Mouse (Mus musculus): Measurements from ENCODE around the gene Tekt3. TPM values are rescaled to one million over a fixed set of nuclear protein-coding genes. Genes with fewer than 3 reads are reported as not detected.

Tekt3 gene
- polyA plus RNA-seq, 1 experiment from 2014 or later: not detected

GRCm38 (mm10) chr11:63066526-63066925, 5.1 kb downstream of the Tekt3 start:
- H3K9me3 ChIP-seq: no peaks in the 10 kb centered on the region
- H3K27ac ChIP-seq: no peak overlapping the region
- H3K4me2 ChIP-seq: no peak overlapping the region
- 83% methylated on average over 1 of the region's 1 CpGs for WGBS
- H3K4me1 ChIP-seq (replicated peaks): peaks cover 3% of the 10 kb centered on the region
- 0 out of 2 replicates have a peak, but pooled peaks cover 5% of the 10 kb centered on the region for H3K27me3 ChIP-seq
- no peak overlapping the region for H3K4me3 ChIP-seq (replicated peaks)
- ATAC-seq (ENCODE audit: insufficient number of reproducible peaks, insufficient read depth, low FRiP score, low TSS enrichment, low read depth): no peak
- H3K9ac ChIP-seq (replicated peaks): no peak overlapping the region
- no peaks in the 10 kb centered on the region for H3K36me3 ChIP-seq

- no peaks in the 10 kb centered on the region for H3K9me3 ChIP-seq
- no peaks in the 10 kb centered on the region for H3K36me3 ChIP-seq
- WGBS: 91% methylated on average over 17 of the region's 17 CpGs
- H3K9ac ChIP-seq (replicated peaks): no peak overlapping the region
- no peaks in the 10 kb centered on the region for H3K4me1 ChIP-seq (replicated peaks)
- no peak overlapping the region for H3K4me3 ChIP-seq (replicated peaks)
- no peak for ATAC-seq (ENCODE audit: insufficient number of reproducible peaks, insufficient read depth, low FRiP score, low TSS enrichment, low read depth)
- H3K4me2 ChIP-seq: no peak overlapping the region
- H3K27ac ChIP-seq: no peak overlapping the region
- H3K27me3 ChIP-seq: no peaks in the 10 kb centered on the region
These were observed 8.6 kb downstream of the Tekt3 start for GRCm38 (mm10) chr11:63070081-63070480.

GRCm38 (mm10) chr11:63084536-63084935, 23.1 kb downstream of the Tekt3 start:
- H3K4me3 ChIP-seq (replicated peaks): no peak overlapping the region
- WGBS: 84% methylated on average over 3 of the region's 3 CpGs
- no peaks in the 10 kb centered on the region for H3K36me3 ChIP-seq
- no peak overlapping the region for H3K4me2 ChIP-seq
- no peak for ATAC-seq (ENCODE audit: insufficient number of reproducible peaks, insufficient read depth, low FRiP score, low TSS enrichment, low read depth)
- H3K9ac ChIP-seq (replicated peaks): no peak overlapping the region
- H3K4me1 ChIP-seq (replicated peaks): 0 out of 2 replicates have a peak, but pooled peaks cover 4% of the 10 kb centered on the region
- peaks cover 8% of the 10 kb centered on the region; the same call in 1 of the 2 replicates for H3K9me3 ChIP-seq
- H3K27me3 ChIP-seq: no peaks in the 10 kb centered on the region
- peak overlapping the region; percentile 66; the same call in 1 of the 2 replicates for H3K27ac ChIP-seq

- H3K27me3 ChIP-seq: no peaks in the 10 kb centered on the region
- H3K4me1 ChIP-seq (replicated peaks): peaks cover 13% of the 10 kb centered on the region; the same call in 1 of the 2 replicates
- ATAC-seq (ENCODE audit: insufficient number of reproducible peaks, insufficient read depth, low FRiP score, low TSS enrichment, low read depth): no peak
- WGBS: 90% methylated on average over 6 of the region's 6 CpGs
- H3K4me3 ChIP-seq (replicated peaks): no peak overlapping the region
- H3K27ac ChIP-seq: 0 out of 2 replicates have a peak overlapping the region, but pooled peaks have one; percentile 29
- no peak overlapping the region for H3K4me2 ChIP-seq
- no peak overlapping the region for H3K9ac ChIP-seq (replicated peaks)
- no peaks in the 10 kb centered on the region for H3K36me3 ChIP-seq
- peaks cover 8% of the 10 kb centered on the region; the same call in 1 of the 2 replicates for H3K9me3 ChIP-seq
These were observed 27.2 kb downstream of the Tekt3 start for GRCm38 (mm10) chr11:63088672-63089071.

GRCm38 (mm10) chr11:63090210-63090609, 28.8 kb downstream of the Tekt3 start:
- ATAC-seq (ENCODE audit: insufficient number of reproducible peaks, insufficient read depth, low FRiP score, low TSS enrichment, low read depth): no peak
- H3K4me2 ChIP-seq: no peak overlapping the region
- no peaks in the 10 kb centered on the region for H3K27me3 ChIP-seq
- H3K9me3 ChIP-seq: no peaks in the 10 kb centered on the region
- H3K4me3 ChIP-seq (replicated peaks): no peak overlapping the region
- no peak overlapping the region for H3K9ac ChIP-seq (replicated peaks)
- H3K36me3 ChIP-seq: no peaks in the 10 kb centered on the region
- peak overlapping the region; percentile 1; the same call in 1 of the 2 replicates for H3K27ac ChIP-seq
- WGBS: 46% methylated on average over 4 of the region's 4 CpGs
- peaks cover 13% of the 10 kb centered on the region; the same call in 1 of the 2 replicates for H3K4me1 ChIP-seq (replicated peaks)

GRCm38 (mm10) chr11:63090986-63091385, 29.5 kb downstream of the Tekt3 start:
- H3K36me3 ChIP-seq: no peaks in the 10 kb centered on the region
- WGBS: 92% methylated on average over 6 of the region's 6 CpGs
- no peaks in the 10 kb centered on the region for H3K9me3 ChIP-seq
- no peak for ATAC-seq (ENCODE audit: insufficient number of reproducible peaks, insufficient read depth, low FRiP score, low TSS enrichment, low read depth)
- no peak overlapping the region for H3K4me2 ChIP-seq
- H3K4me1 ChIP-seq (replicated peaks): peaks cover 13% of the 10 kb centered on the region; the same call in 1 of the 2 replicates
- no peak overlapping the region for H3K27ac ChIP-seq
- H3K27me3 ChIP-seq: no peaks in the 10 kb centered on the region
- no peak overlapping the region for H3K4me3 ChIP-seq (replicated peaks)
- H3K9ac ChIP-seq (replicated peaks): no peak overlapping the region

- no peaks in the 10 kb centered on the region for H3K36me3 ChIP-seq
- no peak for ATAC-seq (ENCODE audit: insufficient number of reproducible peaks, insufficient read depth, low FRiP score, low TSS enrichment, low read depth)
- H3K9ac ChIP-seq (replicated peaks): no peak overlapping the region
- H3K4me1 ChIP-seq (replicated peaks): peaks cover 13% of the 10 kb centered on the region; the same call in 1 of the 2 replicates
- H3K27ac ChIP-seq: no peak overlapping the region
- H3K9me3 ChIP-seq: no peaks in the 10 kb centered on the region
- no peaks in the 10 kb centered on the region for H3K27me3 ChIP-seq
- WGBS: 72% methylated on average over 5 of the region's 5 CpGs
- no peak overlapping the region for H3K4me2 ChIP-seq
- no peak overlapping the region for H3K4me3 ChIP-seq (replicated peaks)
These were observed 30.8 kb downstream of the Tekt3 start for GRCm38 (mm10) chr11:63092271-63092670.

- Histone ChIP-seq H3K4me1 (replicated peaks) (peaks cover 17% of the 10 kb centered on the region), H3K4me2 (no peak overlapping the region)
- WGBS: 73% methylated on average over 5 of the region's 5 CpGs
These were observed 32.1 kb downstream of the Tekt3 start for GRCm38 (mm10) chr11:63093601-63094000.

GRCm38 (mm10) chr11:63094496-63094895, 33.0 kb downstream of the Tekt3 start:
- no peak for ATAC-seq (ENCODE audit: insufficient number of reproducible peaks, insufficient read depth, low FRiP score, low TSS enrichment, low read depth)
- no peak overlapping the region for H3K27ac ChIP-seq
- H3K9ac ChIP-seq (replicated peaks): no peak overlapping the region
- no peak overlapping the region for H3K4me3 ChIP-seq (replicated peaks)
- WGBS: 78% methylated on average over 8 of the region's 8 CpGs
- H3K4me1 ChIP-seq (replicated peaks): peaks cover 14% of the 10 kb centered on the region
- no peaks in the 10 kb centered on the region for H3K36me3 ChIP-seq
- H3K4me2 ChIP-seq: no peak overlapping the region
- no peaks in the 10 kb centered on the region for H3K27me3 ChIP-seq
- H3K9me3 ChIP-seq: no peaks in the 10 kb centered on the region

More at GRCm38 (mm10) chr11:63093601-63094000, 32.1 kb downstream of the Tekt3 start:
- Histone ChIP-seq H3K36me3 (no peaks in the 10 kb centered on the region), H3K4me3 (replicated peaks) (no peak overlapping the region), H3K9ac (replicated peaks) (no peak overlapping the region), H3K9me3 (no peaks in the 10 kb centered on the region), H3K27ac (no peak overlapping the region), H3K27me3 (no peaks in the 10 kb centered on the region)
- ATAC-seq (ENCODE audit: insufficient number of reproducible peaks, insufficient read depth, low FRiP score, low TSS enrichment, low read depth): no peak

- H3K9me3 ChIP-seq: no peaks in the 10 kb centered on the region
- H3K4me2 ChIP-seq: no peak overlapping the region
- no peaks in the 10 kb centered on the region for H3K27me3 ChIP-seq
- peaks cover 5% of the 10 kb centered on the region for H3K4me1 ChIP-seq (replicated peaks)
- no peak overlapping the region for H3K9ac ChIP-seq (replicated peaks)
- no peak overlapping the region for H3K4me3 ChIP-seq (replicated peaks)
- no peak for ATAC-seq (ENCODE audit: insufficient number of reproducible peaks, insufficient read depth, low FRiP score, low TSS enrichment, low read depth)
- no peak overlapping the region for H3K27ac ChIP-seq
- H3K36me3 ChIP-seq: no peaks in the 10 kb centered on the region
- 69% methylated on average over 3 of the region's 3 CpGs for WGBS
These were observed 36.6 kb downstream of the Tekt3 start for GRCm38 (mm10) chr11:63098016-63098415.

GRCm38 (mm10) chr11:63099390-63099789, 37.9 kb downstream of the Tekt3 start:
- Histone ChIP-seq H3K9me3 (no peaks in the 10 kb centered on the region), H3K9ac (replicated peaks) (no peak overlapping the region), H3K27ac (no peak overlapping the region), H3K4me2 (no peak overlapping the region), H3K4me3 (replicated peaks) (no peak overlapping the region), H3K4me1 (replicated peaks) (peaks cover 5% of the 10 kb centered on the region), H3K36me3 (no peaks in the 10 kb centered on the region), H3K27me3 (no peaks in the 10 kb centered on the region)
- WGBS: 79% methylated on average over 3 of the region's 3 CpGs
- ATAC-seq (ENCODE audit: insufficient number of reproducible peaks, insufficient read depth, low FRiP score, low TSS enrichment, low read depth): no peak

- H3K27me3 ChIP-seq: no peaks in the 10 kb centered on the region
- no peak overlapping the region for H3K27ac ChIP-seq
- no peak overlapping the region for H3K4me3 ChIP-seq (replicated peaks)
- no peaks in the 10 kb centered on the region for H3K36me3 ChIP-seq
- H3K4me1 ChIP-seq (replicated peaks): peaks cover 1% of the 10 kb centered on the region; the same call in 1 of the 2 replicates
- H3K4me2 ChIP-seq: no peak overlapping the region
- no peak for ATAC-seq (ENCODE audit: insufficient number of reproducible peaks, insufficient read depth, low FRiP score, low TSS enrichment, low read depth)
- 89% methylated on average over 7 of the region's 7 CpGs for WGBS
- no peak overlapping the region for H3K9ac ChIP-seq (replicated peaks)
- no peaks in the 10 kb centered on the region for H3K9me3 ChIP-seq
These were observed 41.8 kb downstream of the Tekt3 start for GRCm38 (mm10) chr11:63103256-63103655.
